Mouse (Mus musculus): ENCODE measurements around the gene Ifit2. TPM values are rescaled to one million over a fixed set of nuclear protein-coding genes. Genes with fewer than 3 reads are reported as not detected.

Gene Ifit2
- total and polyA plus RNA-seq, 3 experiments, result 0.69 to 2.7 TPM; not detected in 1

DNA sequence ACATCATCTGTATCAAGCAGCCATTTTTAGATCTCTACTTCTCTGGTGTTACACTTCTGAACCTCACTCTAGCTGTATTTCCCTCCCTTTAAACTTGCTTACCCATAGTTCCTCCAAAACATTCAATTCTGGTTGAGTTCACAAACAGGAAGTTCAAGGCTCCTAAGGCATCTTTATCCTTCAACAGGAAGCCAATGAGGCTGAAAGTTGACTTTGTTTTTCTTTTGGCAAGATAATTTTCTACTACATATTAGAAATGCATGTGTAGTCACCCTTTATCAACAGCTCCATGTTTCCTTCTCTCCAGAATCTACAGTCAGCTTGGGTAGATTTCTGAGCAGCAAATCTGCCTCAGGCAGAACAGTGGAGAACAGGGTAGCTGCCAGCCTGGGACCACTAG is 12.1 kb downstream of the Ifit2 start:
- Histone ChIP-seq H3K36me3 (ENCODE audit: control insufficient read depth in 1 of 2, insufficient read depth in 2 of 2, low read length in 2 of 2) (peaks cover 0 to 20% of the 10 kb centered on the region in 2 experiments; a peak in 2 of 4 replicates), H3K27me3 (ENCODE audit: control insufficient read depth in 1 of 2, insufficient read depth in 2 of 2, low read length in 2 of 2) (peaks cover 0 to under 1% of the 10 kb centered on the region in 2 experiments; a peak in 1 of 4 replicates), H3K9me3 (replicated peaks; ENCODE audit: insufficient read depth, low read length) (no peaks in the 10 kb centered on the region), H3K79me2 (ENCODE audit: control insufficient read depth, insufficient read depth, low read length, poor library complexity) (no peaks in the 10 kb centered on the region), H3K27ac (ENCODE audit: control insufficient read depth, low read depth, low read length) (peak overlapping the region; percentile 60), H3K9ac (ENCODE audit: control insufficient read depth, low read depth, low read length, poor library complexity, severe bottlenecking) (no peak overlapping the region), H3K4me3 (ENCODE audit: control insufficient read depth in 1 of 2, insufficient read depth in 1 of 2, low read depth in 2 of 2, low read length in 2 of 2) (no peak overlapping the region), H3K4me1 (ENCODE audit: control insufficient read depth in 1 of 2, insufficient read depth in 2 of 2, low read length in 2 of 2) (peaks cover 0 to 16% of the 10 kb centered on the region in 2 experiments; a peak in 2 of 4 replicates)
- DNase-seq (ENCODE audit: low read depth, low spot score), result peak; percentile 87
- TF ChIP-seq MYC (IDR thresholded peaks at IDR 0.05; ENCODE audit: low read depth, low read length) (0 out of 2 replicates have a peak, but pooled peaks have one; percentile 51), POLR2AphosphoS2 (IDR thresholded peaks at IDR 0.05; ENCODE audit: low read length) (no peak), JUND (IDR thresholded peaks at IDR 0.05; ENCODE audit: low read depth, low read length) (no peak), EP300 (IDR thresholded peaks at IDR 0.05; ENCODE audit: low read depth in 1 of 2, low read length in 2 of 2) (peak; percentile 80 to 82), MAFK (IDR thresholded peaks at IDR 0.05; ENCODE audit: borderline replicate concordance, low read depth, low read length) (no peak), TBP (IDR thresholded peaks at IDR 0.05; ENCODE audit: low read depth, low read length) (0 out of 2 replicates have a peak, but pooled peaks have one; percentile 42), KAT2A (conservative IDR thresholded peaks at IDR 0.05; ENCODE audit: low read depth, low read length) (no peak), ZNF384 (IDR thresholded peaks at IDR 0.05; ENCODE audit: low read depth, low read length) (no peak), BHLHE40 (IDR thresholded peaks at IDR 0.05; ENCODE audit: borderline replicate concordance, low read depth, low read length) (peak; percentile 65; the same call in 1 of the 2 replicates), CTCF (IDR thresholded peaks at IDR 0.05 in 2 of 3, conservative IDR thresholded peaks at IDR 0.05 in 1 of 3; ENCODE audit: control insufficient read depth in 1 of 3, insufficient read depth in 1 of 3, low read depth in 2 of 3, low read length in 3 of 3, poor library complexity in 1 of 3, severe bottlenecking in 1 of 3) (no peak), TAL1 (IDR thresholded peaks at IDR 0.05; ENCODE audit: low read length) (peak; percentile 63), ZMIZ1 (IDR thresholded peaks at IDR 0.05; ENCODE audit: low read depth, low read length) (no peak), USF1 (IDR thresholded peaks at IDR 0.05; ENCODE audit: low read depth, low read length) (no peak), ZC3H11A (IDR thresholded peaks at IDR 0.05; ENCODE audit: low read depth, low read length) (no peak), USF2 (IDR thresholded peaks at IDR 0.05; ENCODE audit: borderline replicate concordance in 1 of 2, insufficient read depth in 1 of 2, low read depth in 1 of 2, low read length in 2 of 2) (no peak), ELF1 (IDR thresholded peaks at IDR 0.05; ENCODE audit: low read depth, low read length) (peak; percentile 62; the same call in 1 of the 2 replicates), RCOR1 (IDR thresholded peaks at IDR 0.05; ENCODE audit: low read depth, low read length) (peak; percentile 69), SMC3 (IDR thresholded peaks at IDR 0.05; ENCODE audit: low read depth, low read length) (no peak), POLR2AphosphoS5 (IDR thresholded peaks at IDR 0.05; ENCODE audit: borderline replicate concordance, low read depth, low read length) (no peak), GATA1 (IDR thresholded peaks at IDR 0.05; ENCODE audit: low read depth, low read length) (peak; percentile 84), ZKSCAN1 (IDR thresholded peaks at IDR 0.05; ENCODE audit: low read depth, low read length) (no peak), MEF2A (IDR thresholded peaks at IDR 0.05; ENCODE audit: extremely low read depth, insufficient replicate concordance, low read depth, low read length, poor library complexity, severe bottlenecking) (no peak), UBTF (IDR thresholded peaks at IDR 0.05; ENCODE audit: borderline replicate concordance, insufficient read depth, low read depth, low read length) (no peak), CHD2 (IDR thresholded peaks at IDR 0.05; ENCODE audit: low read length) (no peak), SIN3A (IDR thresholded peaks at IDR 0.05; ENCODE audit: low read length) (peak; percentile 63), E2F4 (IDR thresholded peaks at IDR 0.05; ENCODE audit: borderline replicate concordance, low read depth, low read length) (no peak), RAD21 (IDR thresholded peaks at IDR 0.05; ENCODE audit: low read depth, low read length) (no peak), GABPA (IDR thresholded peaks at IDR 0.05; ENCODE audit: low read depth, low read length) (no peak), MAZ (IDR thresholded peaks at IDR 0.05; ENCODE audit: low read depth, low read length) (no peak), MXI1 (IDR thresholded peaks at IDR 0.05; ENCODE audit: low read depth, low read length) (peak; percentile 43; the same call in 1 of the 2 replicates), MYB (IDR thresholded peaks at IDR 0.05; ENCODE audit: low read depth, low read length) (no peak), TCF12 (IDR thresholded peaks at IDR 0.05; ENCODE audit: low read depth, low read length) (peak; percentile 65; the same call in 1 of the 2 replicates), ETS1 (IDR thresholded peaks at IDR 0.05; ENCODE audit: low read depth, low read length) (peak; percentile 67), CHD1 (IDR thresholded peaks at IDR 0.05; ENCODE audit: low read depth, low read length) (no peak), MAX (IDR thresholded peaks at IDR 0.05; ENCODE audit: low read length) (peak; percentile 58; the same call in 1 of the 2 replicates), NELFE (IDR thresholded peaks at IDR 0.05; ENCODE audit: low read depth, low read length) (no peak; the same call in 1 of the 2 replicates), NRF1 (IDR thresholded peaks at IDR 0.05; ENCODE audit: insufficient read depth, low read depth, low read length, poor library complexity, severe bottlenecking) (no peak)

All from MEL (cell line).